Mouse (Mus musculus) c-Kit-positive CD71-positive TER-119-positive erythroid progenitor cells, embryonic 14.5 days (primary cell): Measurements from ENCODE around the gene Usp22.
"Not testable (repeated sequence)": the region's sequence is repeated elsewhere in the genome, so short reads cannot be mapped to it uniquely, and the experiment has no call there.

ENCODE experiments used
- DNase-seq: peaks from one replicate; pipeline ENCODE4 v3.0.0-alpha.2; 2013; ENCODE audit warnings: low spot score

The Usp22 gene

DNA sequence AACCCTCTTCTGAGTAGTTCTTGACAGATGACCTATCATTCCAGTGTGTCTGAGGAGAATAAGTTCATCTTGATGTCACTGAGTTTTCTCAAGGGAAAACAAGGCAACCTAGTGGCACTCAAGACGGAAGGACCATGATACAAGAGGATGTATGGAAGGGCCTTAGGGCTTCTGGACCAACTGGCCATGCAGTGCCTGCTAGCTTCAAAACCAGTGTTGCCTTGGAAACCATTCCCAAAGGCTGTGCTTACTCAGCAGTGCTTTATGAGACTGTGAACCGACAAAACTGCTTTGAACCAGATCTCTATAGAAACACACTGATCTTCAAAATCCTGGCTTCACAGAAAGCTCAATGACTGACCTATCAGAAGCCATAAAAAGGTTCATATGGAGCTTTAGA, 15.9 kb upstream of the Usp22 start:
- no peak for DNase-seq

- DNase-seq, result no peak
Observed at GRCm38 (mm10) chr11:61183820-61184219, 9.0 kb upstream of the Usp22 start.

- DNase-seq, result no peak
Observed at GRCm38 (mm10) chr11:61181624-61182023, 6.8 kb upstream of the Usp22 start.

GRCm38 (mm10) chr11:61180361-61180760, 5.5 kb upstream of the Usp22 start:
- DNase-seq, result no peak

GRCm38 (mm10) chr11:61176321-61176720, 1.5 kb upstream of the Usp22 start:
- DNase-seq, result no peak

DNA sequence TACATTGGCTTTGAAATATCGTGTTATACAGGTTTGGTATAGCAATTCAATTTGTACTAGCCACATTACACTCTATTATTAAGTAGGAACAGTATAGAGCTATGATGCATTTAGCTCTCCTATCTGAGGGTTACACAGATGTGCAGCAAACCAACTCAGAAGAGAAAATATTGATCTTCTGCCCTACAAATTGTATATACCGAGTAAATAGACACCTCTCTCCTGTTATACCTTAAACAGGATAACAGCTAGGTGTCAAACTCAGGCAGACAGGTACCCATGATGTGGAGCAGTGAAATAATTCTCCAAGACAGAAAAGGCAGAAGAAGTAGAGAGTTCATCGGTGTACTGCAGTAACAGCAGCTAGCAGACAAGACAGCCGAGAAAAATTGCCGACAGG, 923 bp upstream of the Usp22 start:
- DNase-seq, result no peak

GRCm38 (mm10) chr11:61174291-61174820, 499 bp downstream of the Usp22 start:
- DNase-seq, result peak; percentile 16

DNA sequence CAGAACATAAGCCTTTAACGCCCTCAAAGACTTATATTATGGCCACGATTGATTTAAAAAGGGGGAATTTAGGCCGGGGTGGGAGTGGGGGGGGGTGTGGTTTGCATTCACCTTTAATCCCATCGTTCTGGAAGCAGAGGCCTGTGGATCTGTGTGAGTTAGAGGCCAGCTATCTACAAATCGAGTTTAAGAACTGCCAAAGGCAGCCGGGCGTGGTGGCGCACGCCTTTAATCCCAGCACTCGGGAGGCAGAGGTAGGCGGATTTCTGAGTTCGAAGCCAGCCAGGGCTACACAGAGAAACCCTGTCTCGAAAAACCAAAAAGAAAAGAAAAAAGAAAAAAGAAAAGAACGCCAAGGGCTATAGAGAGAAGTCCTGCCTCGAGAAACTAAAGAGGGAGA, 1.4 kb downstream of the Usp22 start:
- not testable (repeated sequence) for DNase-seq

GRCm38 (mm10) chr11:61170184-61170583, 4.7 kb downstream of the Usp22 start:
- no peak for DNase-seq

GRCm38 (mm10) chr11:61164881-61165280, 10.0 kb downstream of the Usp22 start:
- DNase-seq, result no peak

DNA sequence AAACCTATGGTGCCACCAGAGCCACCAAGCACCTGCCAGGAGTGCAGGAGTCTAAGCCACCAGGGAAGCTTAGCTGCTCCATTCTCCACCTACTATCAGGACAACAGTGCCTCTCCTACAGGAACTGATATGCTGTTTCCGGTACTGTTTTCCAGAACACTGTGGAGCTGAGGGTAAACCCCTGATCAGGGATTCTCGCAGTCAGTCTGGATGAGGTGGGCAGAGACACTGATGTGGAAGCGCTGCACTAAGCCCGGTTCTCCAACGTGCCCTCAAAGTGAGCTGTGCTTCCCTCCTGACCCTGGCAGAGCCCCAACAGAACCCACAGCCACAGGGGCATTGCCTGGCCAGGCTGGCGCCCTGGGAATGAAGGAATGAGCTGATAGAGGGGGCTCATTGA, 10.5 kb downstream of the Usp22 start:
- DNase-seq, result no peak

DNA sequence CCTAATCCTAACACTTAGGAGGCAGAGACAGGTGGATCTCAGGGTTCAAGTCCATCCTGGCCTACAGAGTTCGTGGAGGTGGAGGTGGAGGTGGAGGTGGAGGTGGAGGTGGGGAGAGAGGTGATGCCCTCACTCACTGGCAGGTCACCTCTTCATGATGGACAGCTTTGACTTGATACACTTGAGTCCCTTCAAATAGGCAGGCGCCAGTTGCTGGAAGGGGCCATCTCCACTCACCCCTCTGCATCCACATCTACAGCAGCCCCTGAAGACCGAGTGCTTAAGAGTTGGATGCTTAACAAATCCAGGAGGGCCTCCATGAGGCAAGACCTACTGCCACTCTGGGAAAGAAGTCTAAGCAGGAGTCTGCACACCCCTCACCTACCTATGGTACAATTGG, 11.5 kb downstream of the Usp22 start:
- DNase-seq, result no peak

- no peak for DNase-seq
Observed at GRCm38 (mm10) chr11:61162776-61163175, 12.1 kb downstream of the Usp22 start.

DNA sequence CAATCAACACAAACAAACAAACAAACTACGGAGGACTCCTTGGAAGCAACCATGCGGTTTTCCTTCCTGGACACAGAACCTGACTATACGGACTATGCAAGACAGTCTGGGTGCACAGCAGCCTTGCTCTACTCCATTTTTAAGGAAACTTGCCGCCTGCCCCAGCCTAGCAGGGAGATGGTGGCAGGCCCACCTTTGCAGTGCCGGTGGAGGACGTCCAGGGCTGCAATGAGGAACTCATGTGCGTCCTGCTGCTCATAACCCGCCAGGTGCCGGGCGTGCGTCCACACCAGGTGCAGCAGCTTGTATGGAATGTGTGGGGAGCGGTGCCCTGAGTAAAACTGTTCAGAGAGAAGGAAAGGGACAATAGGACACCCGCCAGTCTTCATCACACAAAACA, 13.7 kb downstream of the Usp22 start:
- no peak for DNase-seq

GRCm38 (mm10) chr11:61159796-61160732, 14.8 kb downstream of the Usp22 start:
- no peak for DNase-seq

GRCm38 (mm10) chr11:61158141-61158540, 16.7 kb downstream of the Usp22 start:
- no peak for DNase-seq

DNA sequence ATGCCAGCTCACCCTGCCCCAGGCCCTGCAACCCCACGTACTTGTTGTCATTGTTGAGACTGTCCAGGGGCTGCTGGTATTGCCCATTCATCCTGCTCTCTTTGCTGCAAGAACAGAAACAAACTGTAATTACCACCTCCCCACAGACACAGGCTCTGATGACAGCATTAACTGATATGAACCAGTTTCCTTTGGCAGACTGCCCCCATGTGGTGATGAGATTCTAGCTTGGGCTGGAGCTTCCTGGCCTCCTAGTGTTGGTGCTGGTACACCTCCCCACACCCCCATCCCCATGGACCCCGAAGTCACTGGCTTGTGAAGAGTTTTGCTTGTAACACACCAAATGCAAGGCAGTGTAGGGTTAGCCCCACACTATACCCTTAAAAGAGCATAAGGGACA, 19.1 kb downstream of the Usp22 start:
- no peak for DNase-seq

- DNase-seq, result no peak
Observed at GRCm38 (mm10) chr11:61150233-61151001, 24.4 kb downstream of the Usp22 start.

- no peak for DNase-seq
Observed at GRCm38 (mm10) chr11:61147300-61147683, 27.6 kb downstream of the Usp22 start.

DNA sequence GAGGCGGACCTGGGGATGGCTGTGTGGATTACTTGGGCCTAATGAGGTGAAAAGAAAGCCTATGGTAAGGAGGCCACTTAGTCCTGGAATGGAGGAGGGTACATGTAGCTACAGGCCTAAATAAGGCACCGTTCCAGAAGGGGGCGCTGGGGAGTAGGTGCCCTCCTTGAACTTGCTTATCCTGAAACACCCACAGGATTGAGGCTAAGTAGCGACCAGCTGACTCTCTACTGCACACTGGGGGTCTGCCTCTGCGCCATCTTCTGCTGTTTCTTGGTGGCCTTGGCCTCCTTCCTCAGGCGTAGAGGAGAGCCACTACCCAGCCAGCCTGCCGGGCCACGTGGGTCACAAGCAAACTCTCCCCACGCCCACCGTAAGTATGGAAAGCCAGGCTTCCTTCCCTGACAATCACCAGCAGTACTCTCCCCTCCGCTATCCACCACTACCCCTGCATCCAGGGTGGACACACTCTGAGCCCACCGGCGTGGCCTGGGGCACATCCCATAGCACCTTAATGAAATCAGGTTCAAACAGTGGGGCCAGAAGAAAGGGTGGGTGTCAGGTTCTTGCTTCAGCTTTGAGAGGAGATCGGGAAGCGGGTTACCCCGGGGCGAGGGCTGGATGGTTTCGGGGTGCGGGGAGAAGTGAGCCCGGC, 28.1 kb downstream of the Usp22 start:
- peak; percentile 49 for DNase-seq

DNA sequence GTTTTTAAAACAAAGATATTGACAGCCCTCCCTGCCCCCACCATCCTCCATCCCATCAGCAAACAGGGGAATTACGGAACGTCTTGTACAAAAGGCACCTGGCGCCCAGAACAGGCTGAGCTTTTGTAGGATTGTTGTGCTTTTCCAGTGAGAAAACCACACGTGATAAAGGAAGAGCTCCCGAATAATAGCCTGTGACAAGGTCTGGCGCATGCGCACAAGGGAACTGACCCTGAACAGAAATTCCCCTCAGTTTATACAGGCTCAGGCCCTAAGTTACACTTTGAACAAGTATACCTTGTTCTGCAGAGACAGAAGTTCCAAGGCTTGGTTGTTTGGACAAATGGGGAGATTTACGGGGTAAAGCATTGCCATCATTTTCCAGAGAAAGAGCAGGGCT, 29.3 kb downstream of the Usp22 start:
- no peak for DNase-seq
